Mouse (Mus musculus): Measurements from ENCODE around the gene Tbx4. TPM values are rescaled to one million over a fixed set of nuclear protein-coding genes. Genes with fewer than 3 reads are reported as not detected.
A peak's percentile ranks its signal among the peaks of the same experiment; 100 is the strongest.

Tbx4 gene
- polyA plus RNA-seq, 1 experiment from 2014 or later, result 0.24 TPM

DNA sequence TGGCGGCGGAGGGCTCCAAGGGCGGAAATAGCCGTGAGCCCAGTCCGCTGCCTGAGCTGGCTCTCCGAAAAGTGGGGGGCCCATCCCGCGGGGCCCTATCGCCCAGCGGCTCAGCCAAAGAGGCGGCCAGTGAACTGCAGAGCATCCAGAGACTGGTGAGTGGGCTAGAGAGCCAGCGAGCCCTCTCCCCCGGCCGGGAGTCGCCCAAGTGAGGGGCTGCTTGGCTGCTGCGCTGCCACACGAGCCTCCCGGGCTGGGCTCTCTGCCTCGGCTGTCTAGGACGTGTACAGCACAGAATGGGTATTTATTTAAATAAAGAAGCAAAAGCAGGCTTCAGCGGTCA is 45.4 kb upstream of the Tbx4 start:
- WGBS, result 2% methylated on average over 21 of the region's 21 CpGs
- H3K9ac ChIP-seq (ENCODE audit: low read length), result peak overlapping the region; percentile 0
- ATAC-seq (ENCODE audit: insufficient read depth, low FRiP score, low TSS enrichment), result no peak
- H3K27ac ChIP-seq (ENCODE audit: low read depth, low read length), result no peak overlapping the region
- H3K4me2 ChIP-seq (ENCODE audit: low read depth), result peak overlapping the region; percentile 22; the same call in 1 of the 2 replicates
- peak; percentile 51 for DNase-seq (ENCODE audit: low spot score)
- H3K9me3 ChIP-seq (ENCODE audit: control insufficient read depth, low read length), result no peaks in the 10 kb centered on the region
- H3K27me3 ChIP-seq (ENCODE audit: control insufficient read depth, insufficient read depth, low read length), result peaks cover 82% of the 10 kb centered on the region
- H3K36me3 ChIP-seq (ENCODE audit: control insufficient read depth, insufficient read depth, low read length), result no peaks in the 10 kb centered on the region
- peaks cover 25% of the 10 kb centered on the region for H3K4me1 ChIP-seq (ENCODE audit: control insufficient read depth, insufficient read depth, low read length)
- peak overlapping the region; percentile 20; the same call in 1 of the 2 replicates for H3K4me3 ChIP-seq (ENCODE audit: low read depth, low read length)

- no peak overlapping the region for H3K27ac ChIP-seq (ENCODE audit: low read depth, low read length)
- peaks cover 79% of the 10 kb centered on the region for H3K27me3 ChIP-seq (ENCODE audit: control insufficient read depth, insufficient read depth, low read length)
- H3K9ac ChIP-seq (ENCODE audit: low read length), result no peak overlapping the region
- DNase-seq (ENCODE audit: low spot score) (peak; percentile 51), ATAC-seq (ENCODE audit: insufficient read depth, low FRiP score, low TSS enrichment) (no peak)
- 7% methylated on average over 8 of the region's 8 CpGs for WGBS
- H3K4me1 ChIP-seq (ENCODE audit: control insufficient read depth, insufficient read depth, low read length), result peaks cover 25% of the 10 kb centered on the region
- no peaks in the 10 kb centered on the region for H3K9me3 ChIP-seq (ENCODE audit: control insufficient read depth, low read length)
- H3K36me3 ChIP-seq (ENCODE audit: control insufficient read depth, insufficient read depth, low read length), result no peaks in the 10 kb centered on the region
- H3K4me2 ChIP-seq (ENCODE audit: low read depth), result peak overlapping the region; percentile 22; the same call in 1 of the 2 replicates
- peak overlapping the region; percentile 14; the same call in 1 of the 2 replicates for H3K4me3 ChIP-seq (ENCODE audit: low read depth, low read length)
Observed at GRCm38 (mm10) chr11:85841211-85841681, 45.0 kb upstream of the Tbx4 start.

DNA sequence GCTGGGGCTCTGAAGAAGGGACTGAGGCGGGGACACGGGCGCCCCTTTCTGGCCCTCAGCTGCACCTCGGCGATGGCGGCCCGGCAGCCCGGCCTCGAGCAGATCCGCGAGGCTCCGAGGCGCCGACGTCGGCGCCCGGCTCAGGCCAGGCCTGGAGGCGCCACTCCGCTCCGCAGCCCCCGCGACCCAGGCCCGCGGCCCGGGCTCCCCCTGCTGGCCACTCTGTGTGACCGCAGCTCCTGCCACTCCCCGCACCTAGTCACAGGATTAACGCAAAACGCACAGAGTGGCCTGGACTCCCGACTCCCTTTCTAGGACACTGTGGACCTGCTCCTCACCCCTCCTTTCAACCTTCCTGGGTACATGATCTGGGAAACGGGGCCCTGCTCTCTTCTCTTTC is 44.2 kb upstream of the Tbx4 start:
- Histone ChIP-seq H3K4me2 (ENCODE audit: low read depth) (peak overlapping the region; percentile 43), H3K27ac (ENCODE audit: low read depth, low read length) (no peak overlapping the region), H3K9ac (ENCODE audit: low read length) (no peak overlapping the region; the same call in 1 of the 2 replicates), H3K9me3 (ENCODE audit: control insufficient read depth, low read length) (no peaks in the 10 kb centered on the region), H3K27me3 (ENCODE audit: control insufficient read depth, insufficient read depth, low read length) (peaks cover 72% of the 10 kb centered on the region), H3K4me1 (ENCODE audit: control insufficient read depth, insufficient read depth, low read length) (peaks cover 25% of the 10 kb centered on the region), H3K4me3 (ENCODE audit: low read depth, low read length) (peak overlapping the region; percentile 14), H3K36me3 (ENCODE audit: control insufficient read depth, insufficient read depth, low read length) (no peaks in the 10 kb centered on the region)
- under 1% methylated on average over 31 of the region's 32 CpGs for WGBS
- DNase-seq (ENCODE audit: low spot score) (peak; percentile 90), ATAC-seq (ENCODE audit: insufficient read depth, low FRiP score, low TSS enrichment) (peak; percentile 35)

DNA sequence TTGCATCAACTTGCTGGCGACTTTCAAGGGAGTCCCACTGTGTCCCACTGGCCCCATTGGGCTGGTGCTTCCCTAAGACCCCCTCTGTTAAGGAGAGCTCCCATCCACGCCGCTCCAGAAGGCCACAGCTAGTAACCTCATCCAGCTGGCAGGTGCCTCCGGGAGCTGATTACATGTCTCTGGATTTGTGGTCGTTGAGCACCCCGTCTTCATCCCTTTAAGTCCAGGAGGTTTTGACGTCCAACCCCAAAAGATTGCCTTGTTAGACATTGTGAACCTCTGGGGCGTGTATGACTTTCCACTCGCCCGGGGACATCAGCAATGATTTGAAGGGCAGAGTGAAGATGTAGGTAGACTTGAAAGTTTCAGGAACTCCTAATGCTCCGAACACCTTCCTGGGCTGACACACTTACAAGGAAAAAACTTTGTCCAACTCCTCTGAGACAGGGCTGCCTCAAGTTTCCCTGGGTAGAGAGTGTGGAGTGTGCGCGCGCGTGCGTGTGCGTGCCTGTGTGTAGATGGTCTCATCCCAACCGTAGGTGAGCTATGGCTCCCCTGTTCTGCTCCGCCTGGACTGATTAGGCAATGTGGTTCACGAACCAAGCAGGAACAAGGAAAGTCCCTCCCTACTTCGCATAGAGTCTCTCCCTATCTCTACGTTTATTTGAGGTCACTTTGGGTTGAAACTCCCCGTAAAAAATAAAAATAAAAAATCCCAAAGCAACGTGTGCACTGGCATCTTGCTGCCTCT is 43.5 kb upstream of the Tbx4 start:
- H3K9me3 ChIP-seq (ENCODE audit: control insufficient read depth, low read length), result no peaks in the 10 kb centered on the region
- DNase-seq (ENCODE audit: low spot score) (peak; percentile 34), ATAC-seq (ENCODE audit: insufficient read depth, low FRiP score, low TSS enrichment) (no peak)
- peak overlapping the region; percentile 88 for H3K4me2 ChIP-seq (ENCODE audit: low read depth)
- H3K9ac ChIP-seq (ENCODE audit: low read length), result no peak overlapping the region
- H3K4me1 ChIP-seq (ENCODE audit: control insufficient read depth, insufficient read depth, low read length), result peaks cover 20% of the 10 kb centered on the region
- peaks cover 64% of the 10 kb centered on the region for H3K27me3 ChIP-seq (ENCODE audit: control insufficient read depth, insufficient read depth, low read length)
- no peak overlapping the region for H3K27ac ChIP-seq (ENCODE audit: low read depth, low read length)
- WGBS, result 4% methylated on average over 24 of the region's 24 CpGs
- H3K36me3 ChIP-seq (ENCODE audit: control insufficient read depth, insufficient read depth, low read length), result no peaks in the 10 kb centered on the region
- H3K4me3 ChIP-seq (ENCODE audit: low read depth, low read length), result peak overlapping the region; percentile 33; the same call in 1 of the 2 replicates

DNA sequence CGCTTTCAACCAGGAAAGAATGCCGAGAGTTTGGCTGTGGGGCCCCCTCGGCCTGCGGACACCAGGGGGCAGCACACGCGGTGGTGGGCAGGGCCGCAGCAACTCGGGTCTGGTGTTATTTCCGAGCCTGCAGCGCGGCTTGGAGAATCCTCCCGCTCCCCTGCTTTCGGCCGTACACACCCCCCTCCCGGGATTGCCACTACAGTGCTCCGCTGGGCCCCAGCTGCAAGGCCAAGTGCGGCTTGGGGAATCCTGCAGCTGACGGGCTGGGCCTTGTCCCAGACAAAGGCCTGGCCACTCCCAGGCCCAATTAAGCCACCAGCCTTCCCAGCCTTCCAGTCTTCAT is 42.9 kb upstream of the Tbx4 start:
- Histone ChIP-seq H3K4me2 (ENCODE audit: low read depth) (peak overlapping the region; percentile 88), H3K36me3 (ENCODE audit: control insufficient read depth, insufficient read depth, low read length) (no peaks in the 10 kb centered on the region), H3K27ac (ENCODE audit: low read depth, low read length) (0 out of 2 replicates have a peak overlapping the region, but pooled peaks have one; percentile 42), H3K4me1 (ENCODE audit: control insufficient read depth, insufficient read depth, low read length) (peaks cover 14% of the 10 kb centered on the region), H3K4me3 (ENCODE audit: low read depth, low read length) (peak overlapping the region; percentile 33), H3K27me3 (ENCODE audit: control insufficient read depth, insufficient read depth, low read length) (peaks cover 60% of the 10 kb centered on the region), H3K9me3 (ENCODE audit: control insufficient read depth, low read length) (no peaks in the 10 kb centered on the region), H3K9ac (ENCODE audit: low read length) (0 out of 2 replicates have a peak overlapping the region, but pooled peaks have one; percentile 5)
- under 1% methylated on average over 18 of the region's 18 CpGs for WGBS
- DNase-seq (ENCODE audit: low spot score), result peak; percentile 87
- ATAC-seq (ENCODE audit: insufficient read depth, low FRiP score, low TSS enrichment), result peak; percentile 24

GRCm38 (mm10) chr11:85844144-85844965 is 41.9 kb upstream of the Tbx4 start:
- WGBS, result under 1% methylated on average over 52 of the region's 54 CpGs
- peak; percentile 57 for ATAC-seq (ENCODE audit: insufficient read depth, low FRiP score, low TSS enrichment)
- H3K4me2 ChIP-seq (ENCODE audit: low read depth), result peak overlapping the region; percentile 88
- peak overlapping the region; percentile 8 for H3K9ac ChIP-seq (ENCODE audit: low read length)
- DNase-seq (ENCODE audit: low spot score), result peak; percentile 92
- no peaks in the 10 kb centered on the region for H3K36me3 ChIP-seq (ENCODE audit: control insufficient read depth, insufficient read depth, low read length)
- H3K9me3 ChIP-seq (ENCODE audit: control insufficient read depth, low read length), result no peaks in the 10 kb centered on the region
- H3K27me3 ChIP-seq (ENCODE audit: control insufficient read depth, insufficient read depth, low read length), result peaks cover 50% of the 10 kb centered on the region
- H3K27ac ChIP-seq (ENCODE audit: low read depth, low read length), result no peak overlapping the region
- H3K4me3 ChIP-seq (ENCODE audit: low read depth, low read length), result peak overlapping the region; percentile 33
- peaks cover 14% of the 10 kb centered on the region for H3K4me1 ChIP-seq (ENCODE audit: control insufficient read depth, insufficient read depth, low read length)

DNA sequence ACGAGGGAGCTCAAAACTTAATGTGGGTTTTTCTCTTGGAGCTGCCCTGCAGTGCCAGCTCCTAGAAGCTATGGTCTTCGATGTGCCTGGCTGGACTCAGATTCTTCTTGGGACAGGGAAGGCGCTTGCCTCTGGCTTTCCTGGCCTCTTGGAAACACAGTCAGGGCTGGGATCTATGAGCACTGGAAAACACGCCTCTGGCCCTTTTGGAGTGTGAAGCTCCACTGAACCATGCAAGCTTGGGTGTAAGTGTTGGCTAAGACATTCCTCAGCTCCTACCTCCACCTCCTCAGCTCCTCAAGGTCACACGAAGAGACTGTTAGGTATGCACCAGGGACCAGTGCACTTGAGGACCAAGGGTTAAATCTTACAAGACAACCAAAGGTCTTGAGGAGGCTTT is 41.3 kb upstream of the Tbx4 start:
- H3K4me2 ChIP-seq (ENCODE audit: low read depth), result peak overlapping the region; percentile 88
- no peak overlapping the region for H3K4me3 ChIP-seq (ENCODE audit: low read depth, low read length)
- H3K9me3 ChIP-seq (ENCODE audit: control insufficient read depth, low read length), result no peaks in the 10 kb centered on the region
- DNase-seq (ENCODE audit: low spot score) (no peak), ATAC-seq (ENCODE audit: insufficient read depth, low FRiP score, low TSS enrichment) (no peak)
- no peak overlapping the region for H3K27ac ChIP-seq (ENCODE audit: low read depth, low read length)
- H3K9ac ChIP-seq (ENCODE audit: low read length), result no peak overlapping the region
- WGBS, result 27% methylated on average over 5 of the region's 5 CpGs
- H3K4me1 ChIP-seq (ENCODE audit: control insufficient read depth, insufficient read depth, low read length), result peaks cover 14% of the 10 kb centered on the region
- H3K27me3 ChIP-seq (ENCODE audit: control insufficient read depth, insufficient read depth, low read length), result peaks cover 44% of the 10 kb centered on the region
- H3K36me3 ChIP-seq (ENCODE audit: control insufficient read depth, insufficient read depth, low read length), result no peaks in the 10 kb centered on the region

DNA sequence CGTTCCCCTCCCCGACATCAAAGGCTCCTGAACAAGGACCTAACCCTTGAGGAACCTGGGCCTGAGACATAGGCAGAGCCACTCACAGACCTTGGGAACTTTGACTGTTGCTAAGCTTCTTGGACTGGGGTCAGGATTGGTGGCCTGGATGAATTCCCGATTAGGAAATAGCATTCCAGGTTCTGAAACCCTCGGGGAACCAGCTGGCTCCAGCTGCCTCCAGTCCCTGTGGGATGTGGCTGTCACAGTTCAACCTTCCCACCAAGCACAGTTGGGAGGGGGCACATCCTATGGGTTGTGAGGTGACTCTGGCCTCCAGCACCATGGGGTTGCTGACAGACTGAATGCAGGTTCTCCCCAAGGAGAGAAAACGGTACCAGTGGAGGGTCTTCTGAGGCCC is 40.3 kb upstream of the Tbx4 start:
- DNase-seq (ENCODE audit: low spot score) (no peak), ATAC-seq (ENCODE audit: insufficient read depth, low FRiP score, low TSS enrichment) (no peak)
- H3K27ac ChIP-seq (ENCODE audit: low read depth, low read length), result no peak overlapping the region
- no peaks in the 10 kb centered on the region for H3K9me3 ChIP-seq (ENCODE audit: control insufficient read depth, low read length)
- no peak overlapping the region for H3K4me3 ChIP-seq (ENCODE audit: low read depth, low read length)
- H3K4me2 ChIP-seq (ENCODE audit: low read depth), result no peak overlapping the region
- peaks cover 34% of the 10 kb centered on the region for H3K27me3 ChIP-seq (ENCODE audit: control insufficient read depth, insufficient read depth, low read length)
- peaks cover 14% of the 10 kb centered on the region for H3K4me1 ChIP-seq (ENCODE audit: control insufficient read depth, insufficient read depth, low read length)
- 33% methylated on average over 5 of the region's 5 CpGs for WGBS
- H3K9ac ChIP-seq (ENCODE audit: low read length), result no peak overlapping the region
- no peaks in the 10 kb centered on the region for H3K36me3 ChIP-seq (ENCODE audit: control insufficient read depth, insufficient read depth, low read length)

Measured in neural tube, embryonic 11.5 days (tissue).